Mouse (Mus musculus): ENCODE results near the gene Erc2. TPM values are rescaled to one million over a fixed set of nuclear protein-coding genes. Genes with fewer than 3 reads are reported as not detected.
A peak's percentile ranks its signal among the peaks of the same experiment; 100 is the strongest.

Gene Erc2
- total and polyA plus RNA-seq, 2 experiments, result 6.1 to 7.0 TPM

- TF ChIP-seq CTCF (IDR thresholded peaks at IDR 0.05; ENCODE audit: low read depth, low read length) (peak; percentile 28; the same call in 1 of the 2 replicates), POLR2A (IDR thresholded peaks at IDR 0.05; ENCODE audit: extremely low read depth, insufficient read depth, low read length) (no peak)
- Histone ChIP-seq H3K4me3 (ENCODE audit: insufficient read depth, low read depth, low read length) (no peak overlapping the region), H3K27ac (replicated peaks; ENCODE audit: insufficient read depth, low read depth, low read length) (no peak overlapping the region), H3K79me2 (ENCODE audit: control insufficient read depth, insufficient read depth, low read length) (no peaks in the 10 kb centered on the region), H3K36me3 (ENCODE audit: control insufficient read depth, insufficient read depth, low read length) (no peaks in the 10 kb centered on the region), H3K4me1 (ENCODE audit: control insufficient read depth, insufficient read depth, low read length) (peaks cover 4% of the 10 kb centered on the region), H3K27me3 (ENCODE audit: control insufficient read depth, insufficient read depth, low read length) (no peaks in the 10 kb centered on the region), H3K9ac (ENCODE audit: low read depth, low read length) (no peak overlapping the region)
- 78% methylated on average over 8 of the region's 8 CpGs for WGBS
- DNase-seq (ENCODE audit: extremely low read depth, low read depth, low spot score), result peak; percentile 39
Measured at GRCm38 (mm10) chr14:28089636-28090443, 467.6 kb downstream of the Erc2 start.

- H3K36me3 ChIP-seq (ENCODE audit: control insufficient read depth, insufficient read depth, low read length), result no peaks in the 10 kb centered on the region
- no peaks in the 10 kb centered on the region for H3K27me3 ChIP-seq (ENCODE audit: control insufficient read depth, insufficient read depth, low read length)
- H3K4me3 ChIP-seq (ENCODE audit: insufficient read depth, low read depth, low read length), result no peak overlapping the region
- WGBS, result 97% methylated on average over 1 of the region's 1 CpGs
- H3K79me2 ChIP-seq (ENCODE audit: control insufficient read depth, insufficient read depth, low read length), result no peaks in the 10 kb centered on the region
- H3K4me1 ChIP-seq (ENCODE audit: control insufficient read depth, insufficient read depth, low read length), result peaks cover 3% of the 10 kb centered on the region; the same call in 1 of the 2 replicates
- H3K27ac ChIP-seq (replicated peaks; ENCODE audit: insufficient read depth, low read depth, low read length), result no peak overlapping the region
- DNase-seq (ENCODE audit: extremely low read depth, low read depth, low spot score), result no peak
- no peak overlapping the region for H3K9ac ChIP-seq (ENCODE audit: low read depth, low read length)
- TF ChIP-seq POLR2A (IDR thresholded peaks at IDR 0.05; ENCODE audit: extremely low read depth, insufficient read depth, low read length) (no peak), CTCF (IDR thresholded peaks at IDR 0.05; ENCODE audit: low read depth, low read length) (no peak)
Measured at GRCm38 (mm10) chr14:28091367-28091766, 469.1 kb downstream of the Erc2 start.

- 77% methylated on average over 4 of the region's 4 CpGs for WGBS
- Histone ChIP-seq H3K9ac (ENCODE audit: low read depth, low read length) (no peak overlapping the region), H3K36me3 (ENCODE audit: control insufficient read depth, insufficient read depth, low read length) (no peaks in the 10 kb centered on the region), H3K4me3 (ENCODE audit: insufficient read depth, low read depth, low read length) (no peak overlapping the region), H3K4me1 (ENCODE audit: control insufficient read depth, insufficient read depth, low read length) (peaks cover 3% of the 10 kb centered on the region; the same call in 1 of the 2 replicates), H3K79me2 (ENCODE audit: control insufficient read depth, insufficient read depth, low read length) (no peaks in the 10 kb centered on the region), H3K27ac (replicated peaks; ENCODE audit: insufficient read depth, low read depth, low read length) (no peak overlapping the region), H3K27me3 (ENCODE audit: control insufficient read depth, insufficient read depth, low read length) (no peaks in the 10 kb centered on the region)
- DNase-seq (ENCODE audit: extremely low read depth, low read depth, low spot score), result no peak
- no peak for TF ChIP-seq POLR2A (IDR thresholded peaks at IDR 0.05; ENCODE audit: extremely low read depth, insufficient read depth, low read length)
- TF ChIP-seq CTCF (IDR thresholded peaks at IDR 0.05; ENCODE audit: low read depth, low read length), result no peak
Measured at GRCm38 (mm10) chr14:28093214-28093613, 471.0 kb downstream of the Erc2 start.

- TF ChIP-seq CTCF (IDR thresholded peaks at IDR 0.05; ENCODE audit: low read depth, low read length) (no peak), POLR2A (IDR thresholded peaks at IDR 0.05; ENCODE audit: extremely low read depth, insufficient read depth, low read length) (no peak)
- Histone ChIP-seq H3K79me2 (ENCODE audit: control insufficient read depth, insufficient read depth, low read length) (no peaks in the 10 kb centered on the region), H3K4me1 (ENCODE audit: control insufficient read depth, insufficient read depth, low read length) (no peaks in the 10 kb centered on the region), H3K4me3 (ENCODE audit: insufficient read depth, low read depth, low read length) (no peak overlapping the region), H3K36me3 (ENCODE audit: control insufficient read depth, insufficient read depth, low read length) (no peaks in the 10 kb centered on the region), H3K9ac (ENCODE audit: low read depth, low read length) (no peak overlapping the region), H3K27me3 (ENCODE audit: control insufficient read depth, insufficient read depth, low read length) (no peaks in the 10 kb centered on the region), H3K27ac (replicated peaks; ENCODE audit: insufficient read depth, low read depth, low read length) (no peak overlapping the region)
- no peak for DNase-seq (ENCODE audit: extremely low read depth, low read depth, low spot score)
- WGBS, result 92% methylated on average over 1 of the region's 1 CpGs
Measured at GRCm38 (mm10) chr14:28093913-28094312, 471.7 kb downstream of the Erc2 start.

GRCm38 (mm10) chr14:28099084-28099483 is 476.9 kb downstream of the Erc2 start:
- Histone ChIP-seq H3K4me1 (ENCODE audit: control insufficient read depth, insufficient read depth, low read length) (no peaks in the 10 kb centered on the region), H3K27ac (replicated peaks; ENCODE audit: insufficient read depth, low read depth, low read length) (no peak overlapping the region), H3K27me3 (ENCODE audit: control insufficient read depth, insufficient read depth, low read length) (no peaks in the 10 kb centered on the region), H3K4me3 (ENCODE audit: insufficient read depth, low read depth, low read length) (no peak overlapping the region), H3K36me3 (ENCODE audit: control insufficient read depth, insufficient read depth, low read length) (no peaks in the 10 kb centered on the region), H3K79me2 (ENCODE audit: control insufficient read depth, insufficient read depth, low read length) (no peaks in the 10 kb centered on the region), H3K9ac (ENCODE audit: low read depth, low read length) (no peak overlapping the region)
- WGBS, result 69% methylated on average over 5 of the region's 5 CpGs
- DNase-seq (ENCODE audit: extremely low read depth, low read depth, low spot score), result no peak
- TF ChIP-seq POLR2A (IDR thresholded peaks at IDR 0.05; ENCODE audit: extremely low read depth, insufficient read depth, low read length), result no peak
- TF ChIP-seq CTCF (IDR thresholded peaks at IDR 0.05; ENCODE audit: low read depth, low read length), result no peak

- Histone ChIP-seq H3K27ac (replicated peaks; ENCODE audit: insufficient read depth, low read depth, low read length) (no peak overlapping the region), H3K27me3 (ENCODE audit: control insufficient read depth, insufficient read depth, low read length) (no peaks in the 10 kb centered on the region), H3K4me1 (ENCODE audit: control insufficient read depth, insufficient read depth, low read length) (no peaks in the 10 kb centered on the region), H3K4me3 (ENCODE audit: insufficient read depth, low read depth, low read length) (no peak overlapping the region), H3K36me3 (ENCODE audit: control insufficient read depth, insufficient read depth, low read length) (no peaks in the 10 kb centered on the region), H3K9ac (ENCODE audit: low read depth, low read length) (no peak overlapping the region), H3K79me2 (ENCODE audit: control insufficient read depth, insufficient read depth, low read length) (no peaks in the 10 kb centered on the region)
- 85% methylated on average over 2 of the region's 2 CpGs for WGBS
- no peak for DNase-seq (ENCODE audit: extremely low read depth, low read depth, low spot score)
- no peak for TF ChIP-seq POLR2A (IDR thresholded peaks at IDR 0.05; ENCODE audit: extremely low read depth, insufficient read depth, low read length)
- no peak for TF ChIP-seq CTCF (IDR thresholded peaks at IDR 0.05; ENCODE audit: low read depth, low read length)
Measured at GRCm38 (mm10) chr14:28113121-28113520, 490.9 kb downstream of the Erc2 start.
